Mouse (Mus musculus) E14TG2a.4 (cell line): Measurements from ENCODE around the gene Wdr81.

ENCODE experiments used
- CTCF ChIP-seq: conservative IDR thresholded peaks from 2 replicates; pipeline ENCODE4 v1.5.1; 2014; ENCODE audit warnings: low read length
- NANOG ChIP-seq: IDR thresholded peaks from 2 replicates; pipeline ENCODE4 v1.6.1; 2014; ENCODE audit warnings: borderline replicate concordance, low read length, mixed read lengths
- POU5F1 ChIP-seq: IDR thresholded peaks from 2 replicates; pipeline ENCODE4 v1.6.1; 2014; ENCODE audit warnings: low read length, borderline replicate concordance

DNA sequence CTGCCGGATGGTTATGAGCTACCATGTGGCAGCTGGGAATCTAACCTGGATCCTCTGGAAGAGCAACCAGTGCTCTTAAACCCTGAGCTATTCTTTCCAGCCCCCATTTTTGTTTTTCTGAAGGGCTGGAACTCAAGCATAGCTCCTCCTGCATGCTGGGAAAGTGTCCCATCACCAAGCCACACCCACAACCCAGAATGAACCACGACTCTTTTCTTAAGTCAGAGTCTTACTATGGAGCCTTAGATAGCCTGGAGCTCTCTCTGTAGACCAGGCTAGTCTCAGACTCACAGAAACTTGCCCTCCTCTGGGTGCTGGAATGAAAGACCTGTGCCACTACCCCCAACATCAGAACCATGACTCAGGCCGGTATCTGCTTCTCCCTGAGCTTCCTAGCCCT, 5.9 kb downstream of the Wdr81 start:
- TF ChIP-seq CTCF (no peak), POU5F1 (no peak), NANOG (no peak)
